Comparison of ENCODE assay signal across 22 mouse cellular contexts in genomic region chr4:123555251-123555650, GRCm38 (mm10).
DNase-seq lines count a peak whose midpoint lies in the region; ATAC-seq lines count a peak whose summit lies in the region.
"Had no signal": no experiment of that assay in that cellular context is flagged by ENCODE, and none has a peak within 500 bp of the region (broad histone marks: within the 10 kb centered on the region; RNA-seq: fewer than 3 reads in every experiment).

No protein-coding gene starts in this region.

- no peak overlapping the region for H3K4me3 ChIP-seq in heart, embryonic 11.5 days (ENCODE audit: low read depth, low read length)
- no peak overlapping the region for H3K4me3 ChIP-seq in heart, embryonic 10.5 days
- no peak overlapping the region for H3K4me3 ChIP-seq in heart, embryonic 13.5 days
- H3K4me3 ChIP-seq in heart, embryonic 16.5 days (ENCODE audit: low read length) = no peak overlapping the region
- H3K4me3 ChIP-seq: embryonic facial prominence, embryonic 13.5 days; embryonic facial prominence, embryonic 15.5 days; erythroblast, embryonic 14.5 days; forebrain, embryonic 10.5 days; forebrain, embryonic 12.5 days had no signal

- H3K9ac ChIP-seq in heart, embryonic 11.5 days (ENCODE audit: low read depth, low read length) = no peak overlapping the region
- H3K9ac ChIP-seq in heart, embryonic 13.5 days = no peak overlapping the region
- no peak overlapping the region for H3K9ac ChIP-seq in heart, embryonic 16.5 days (ENCODE audit: low read length)
- H3K9ac ChIP-seq: embryonic facial prominence, embryonic 13.5 days; embryonic facial prominence, embryonic 15.5 days; forebrain, embryonic 12.5 days had no signal

- H3K4me2 ChIP-seq in heart, embryonic 11.5 days = no peak overlapping the region
- H3K4me2 ChIP-seq in heart, embryonic 13.5 days = no peak overlapping the region
- H3K4me2 ChIP-seq in heart, embryonic 16.5 days (ENCODE audit: low read depth, low read length) = no peak overlapping the region
- H3K4me2 ChIP-seq: embryonic facial prominence, embryonic 13.5 days; embryonic facial prominence, embryonic 15.5 days; forebrain, embryonic 12.5 days had no signal

- H3K4me1 ChIP-seq in heart, embryonic 11.5 days (ENCODE audit: control insufficient read depth, insufficient read depth, low read length) = peaks cover 35% of the 10 kb centered on the region
- peaks cover 52% of the 10 kb centered on the region for H3K4me1 ChIP-seq in heart, embryonic 10.5 days
- H3K4me1 ChIP-seq in heart, embryonic 13.5 days = peaks cover 58% of the 10 kb centered on the region
- H3K4me1 ChIP-seq in heart, embryonic 16.5 days (ENCODE audit: control insufficient read depth, insufficient read depth, low read length) = peaks cover 29% of the 10 kb centered on the region

- no peak for DNase-seq in heart, embryonic 10.5 days (ENCODE audit: low spot score)
- no peak for DNase-seq in heart, adult 18-20 months
- DNase-seq in heart, adult 8-10 months (ENCODE audit: low spot score) = no peak
- DNase-seq: adrenal gland, adult 2 months; adrenal gland, postnatal 10 days; adrenal gland, postnatal 25 days; cerebellum, adult 11 months; cerebellum, adult 18-20 months; cerebellum, adult 8-10 months; cerebellum, adult 9-11 months; cerebellum, postnatal 14 days; cerebellum, postnatal 36 days; embryo, embryonic 11 days had no signal

- H3K9me3 ChIP-seq in heart, embryonic 11.5 days (replicated peaks; ENCODE audit: control insufficient read depth, low read length) = no peaks in the 10 kb centered on the region
- H3K9me3 ChIP-seq in heart, embryonic 10.5 days = no peaks in the 10 kb centered on the region
- no peaks in the 10 kb centered on the region for H3K9me3 ChIP-seq in heart, embryonic 13.5 days
- no peaks in the 10 kb centered on the region for H3K9me3 ChIP-seq in heart, embryonic 16.5 days (replicated peaks; ENCODE audit: control insufficient read depth, low read length)
- H3K9me3 ChIP-seq: embryonic facial prominence, embryonic 13.5 days; embryonic facial prominence, embryonic 15.5 days; forebrain, embryonic 10.5 days; forebrain, embryonic 12.5 days had no signal

- no peaks in the 10 kb centered on the region for H3K36me3 ChIP-seq in heart, embryonic 11.5 days (ENCODE audit: control insufficient read depth, insufficient read depth, low read length)
- 0 out of 2 replicates have a peak, but pooled peaks cover 5% of the 10 kb centered on the region for H3K36me3 ChIP-seq in heart, embryonic 10.5 days
- peaks cover 9% of the 10 kb centered on the region for H3K36me3 ChIP-seq in heart, embryonic 13.5 days
- no peaks in the 10 kb centered on the region for H3K36me3 ChIP-seq in heart, embryonic 16.5 days (ENCODE audit: control insufficient read depth, insufficient read depth)
- H3K36me3 ChIP-seq: embryonic facial prominence, embryonic 13.5 days; embryonic facial prominence, embryonic 15.5 days; forebrain, embryonic 10.5 days had no signal

- H3K27ac ChIP-seq in heart, embryonic 11.5 days (ENCODE audit: low read depth, low read length) = 0 out of 2 replicates have a peak overlapping the region, but pooled peaks have one; percentile 24
- H3K27ac ChIP-seq in heart, embryonic 10.5 days = no peak overlapping the region
- peak overlapping the region; percentile 31; the same call in 1 of the 2 replicates for H3K27ac ChIP-seq in heart, embryonic 13.5 days (replicated peaks)
- H3K27ac ChIP-seq in heart, embryonic 16.5 days (ENCODE audit: low read length) = peak overlapping the region; percentile 27
- H3K27ac ChIP-seq: embryonic facial prominence, embryonic 13.5 days; embryonic facial prominence, embryonic 15.5 days; forebrain, embryonic 10.5 days; forebrain, embryonic 12.5 days had no signal

- H3K27me3 ChIP-seq in heart, embryonic 11.5 days (ENCODE audit: control insufficient read depth, insufficient read depth, low read length) = no peaks in the 10 kb centered on the region
- H3K27me3 ChIP-seq in heart, embryonic 10.5 days (ENCODE audit: insufficient read depth, poor library complexity, severe bottlenecking) = no peaks in the 10 kb centered on the region
- H3K27me3 ChIP-seq in heart, embryonic 13.5 days (replicated peaks) = no peaks in the 10 kb centered on the region
- no peaks in the 10 kb centered on the region for H3K27me3 ChIP-seq in heart, embryonic 16.5 days (ENCODE audit: control insufficient read depth, insufficient read depth, low read length)
- H3K27me3 ChIP-seq: embryonic facial prominence, embryonic 13.5 days; embryonic facial prominence, embryonic 15.5 days; forebrain, embryonic 12.5 days had no signal

- ATAC-seq in heart, embryonic 11.5 days (replicated peaks; ENCODE audit: insufficient number of reproducible peaks, low FRiP score, low TSS enrichment) = no peak
- ATAC-seq in heart, embryonic 13.5 days (ENCODE audit: extremely low read depth, insufficient number of reproducible peaks, low FRiP score, low TSS enrichment) = no peak
- no peak for ATAC-seq in heart, embryonic 16.5 days (replicated peaks; ENCODE audit: extremely low read depth, insufficient read depth, low FRiP score)
- ATAC-seq: forebrain, embryonic 14.5 days had no signal
